Mouse (Mus musculus) kidney, adult 2 months (tissue): Measurements from ENCODE around the gene Tiam1.

Source experiments
- CTCF ChIP-seq: fragments of 200-500 bp; conservative IDR thresholded peaks from 2 replicates; pipeline ENCODE4 v1.5.1; 2011; ENCODE audit warnings: low read depth, mild to moderate bottlenecking, control low read depth, low read length, moderate library complexity, mixed read lengths; ENCODE audit not compliant: insufficient read depth, insufficient read length
- POLR2A ChIP-seq: fragments of 200-500 bp; IDR thresholded peaks from one replicate; pipeline ENCODE4 v1.6.1; 2011; ENCODE audit warnings: low read depth, low read length, control low read depth

- TF ChIP-seq CTCF (no peak), POLR2A (no peak)
These were observed 6.6 kb upstream of the Tiam1 start for GRCm38 (mm10) chr16:90150126-90150525.
